Mouse (Mus musculus) MN1 (cell line): ENCODE data around the gene Stx1a.

ENCODE experiments used
- DNase-seq: peaks from one replicate; pipeline ENCODE4 v3.0.0-alpha.2; 2016; ENCODE audit warnings: low spot score

Stx1a gene

DNA sequence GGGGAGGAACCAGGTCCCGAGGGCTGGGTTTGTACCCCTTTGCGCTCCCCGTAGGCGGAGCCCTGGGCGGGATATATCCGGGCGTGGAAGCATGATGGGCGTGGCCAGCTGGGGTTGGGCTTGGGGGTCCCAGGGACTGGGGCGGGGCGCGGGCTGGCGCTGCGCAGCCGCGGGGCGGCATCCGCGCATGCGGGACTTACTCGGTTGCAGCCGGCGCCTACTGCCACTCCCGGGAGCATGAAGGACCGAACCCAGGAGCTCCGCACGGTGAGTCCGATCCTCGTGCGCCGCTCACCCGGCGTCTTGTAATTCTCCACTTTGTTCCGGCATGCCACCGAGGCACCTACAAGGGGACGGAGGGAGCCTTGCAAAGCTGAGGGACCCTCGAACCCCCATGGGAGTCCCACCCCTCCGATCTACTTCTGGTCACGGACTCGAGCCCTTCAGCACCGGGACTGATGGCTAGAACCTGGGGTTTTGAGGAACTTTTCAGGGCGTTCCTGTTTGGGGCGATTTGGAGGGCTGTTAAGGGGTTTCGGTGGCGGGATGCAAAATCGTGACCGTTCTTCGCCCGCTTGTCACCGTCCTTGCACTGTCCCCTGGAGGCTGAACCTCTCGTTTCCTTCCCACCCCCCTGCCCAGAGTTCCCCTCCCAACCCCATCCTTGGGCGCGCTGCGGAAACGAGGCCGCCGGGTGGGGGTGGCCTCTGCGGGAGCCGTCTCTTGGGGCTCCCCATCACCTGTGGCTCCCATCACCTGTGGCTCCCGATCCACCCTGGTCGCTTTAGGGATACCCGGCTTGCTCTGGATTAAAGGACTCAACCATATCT is at the start of gene Stx1a:
Gene Stx1a (plus strand): TSS at position 139 of the 830 bp plus-strand sequence.
- DNase-seq = peak; percentile 92

DNA sequence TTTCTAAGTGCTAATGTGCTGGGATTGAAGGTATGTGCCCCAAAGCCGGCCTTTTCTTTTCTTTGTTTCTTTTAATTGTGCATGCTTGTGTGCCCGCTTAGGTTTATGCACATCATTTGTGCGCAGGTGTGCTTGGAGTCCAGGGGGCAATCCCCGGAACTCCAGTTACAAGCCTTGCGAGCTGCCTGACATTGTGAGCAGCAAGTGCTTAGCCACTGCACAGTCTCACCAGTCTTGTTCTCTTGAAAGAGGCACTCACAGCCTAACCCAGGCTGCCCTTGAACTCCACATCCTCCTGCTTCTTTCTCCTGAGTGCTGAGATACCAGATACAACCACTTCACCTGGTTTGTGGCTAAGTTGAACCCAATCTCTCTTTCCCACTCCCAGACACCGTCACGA is 49.8 kb upstream of the Stx1a start:
- DNase-seq = no peak

DNA sequence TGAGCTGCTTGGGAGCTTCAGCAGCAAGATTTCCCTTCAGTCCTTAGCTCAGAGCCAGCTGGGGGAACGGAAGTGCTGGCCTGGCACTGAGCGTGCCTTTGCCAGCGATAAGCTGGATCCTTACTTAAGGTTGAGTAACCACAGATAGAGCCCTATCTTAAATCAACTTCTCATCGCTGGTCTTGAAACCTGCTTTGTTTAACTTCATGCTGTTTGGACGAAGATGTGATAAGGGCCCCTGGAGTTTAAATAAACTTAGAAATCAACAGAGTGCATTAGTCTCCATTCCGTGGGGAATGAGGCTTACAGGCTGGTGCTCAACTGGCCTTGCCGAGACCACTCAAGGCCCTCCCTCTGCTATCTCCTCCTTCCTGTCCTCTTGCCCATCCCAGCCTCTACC is 49.0 kb upstream of the Stx1a start:
- DNase-seq = no peak

GRCm38 (mm10) chr5:134974921-134975320 is 48.4 kb upstream of the Stx1a start:
- no peak for DNase-seq

GRCm38 (mm10) chr5:134976164-134976563 is 47.1 kb upstream of the Stx1a start:
- DNase-seq = no peak

DNA sequence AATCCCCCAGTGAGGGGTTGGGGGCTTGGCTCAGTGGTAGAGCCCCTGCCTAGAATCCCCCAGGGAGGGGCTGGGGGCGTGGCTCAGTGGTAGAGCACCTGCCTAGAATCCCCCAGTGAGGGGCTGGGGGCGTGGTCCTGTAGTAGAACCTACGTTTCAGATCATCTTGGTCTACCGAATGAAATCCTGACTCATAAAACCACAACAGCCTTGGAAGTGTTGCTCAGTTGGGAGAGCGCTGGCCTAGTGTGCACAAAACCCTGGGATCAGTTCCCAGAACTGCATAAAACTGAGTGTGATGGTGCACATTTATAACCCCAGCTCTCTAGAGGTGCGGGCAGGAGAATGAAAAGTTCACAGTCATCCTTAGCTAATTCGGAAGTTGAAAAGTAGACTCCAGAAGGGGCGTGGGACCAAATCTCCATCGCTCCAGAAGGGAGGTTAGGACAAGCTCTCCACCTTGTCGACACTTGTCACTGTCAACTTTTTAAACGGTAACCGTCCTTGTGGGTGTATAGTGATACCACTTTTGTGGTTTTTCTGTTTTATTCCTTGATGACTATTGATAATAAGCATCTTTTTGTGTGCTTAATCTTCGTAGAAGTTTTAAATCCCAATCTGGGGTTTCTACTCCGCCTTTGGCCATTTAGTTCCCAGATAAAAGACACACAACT is 46.6 kb upstream of the Stx1a start:
- no peak for DNase-seq

DNA sequence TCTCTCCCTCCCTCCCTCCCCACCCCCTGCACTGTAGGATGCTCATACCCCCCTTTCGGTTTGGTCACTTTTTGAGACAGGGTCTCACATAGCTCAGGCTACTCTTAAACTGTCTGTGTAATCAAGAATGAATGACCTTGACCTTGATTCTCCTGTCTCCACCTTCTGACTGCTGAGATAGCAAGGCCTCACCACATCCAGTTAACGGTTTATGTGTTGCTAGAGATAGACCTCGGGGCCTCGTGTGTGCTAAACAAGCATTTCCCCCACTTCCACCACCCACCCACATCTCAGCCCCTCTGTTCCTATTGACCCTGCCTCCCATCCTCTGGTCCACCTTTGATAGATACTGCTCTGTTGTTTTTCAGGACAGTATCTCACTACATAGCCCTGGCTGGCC is 45.4 kb upstream of the Stx1a start:
- no peak for DNase-seq

GRCm38 (mm10) chr5:134981149-134981548 is 42.1 kb upstream of the Stx1a start:
- no peak for DNase-seq

DNA sequence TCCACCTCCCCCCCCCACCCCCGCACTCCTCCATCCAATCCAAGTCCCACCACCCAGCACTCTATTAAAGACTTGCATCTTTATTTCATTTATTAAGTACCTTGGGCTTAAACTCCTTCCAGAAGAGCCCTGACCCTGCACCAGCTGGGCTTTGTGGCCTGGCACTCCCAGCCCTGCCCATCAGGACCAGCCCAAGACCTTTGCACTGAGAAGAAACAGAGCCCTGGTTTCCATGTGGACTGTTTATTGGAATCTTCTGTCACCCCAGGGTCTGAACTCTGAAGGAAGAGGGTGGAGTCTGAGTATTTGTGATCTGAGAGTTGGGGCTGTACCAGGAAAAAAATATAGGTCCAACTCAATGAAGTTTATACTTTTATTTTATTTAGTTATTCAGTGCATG is 40.2 kb upstream of the Stx1a start:
- DNase-seq = peak; percentile 65

DNA sequence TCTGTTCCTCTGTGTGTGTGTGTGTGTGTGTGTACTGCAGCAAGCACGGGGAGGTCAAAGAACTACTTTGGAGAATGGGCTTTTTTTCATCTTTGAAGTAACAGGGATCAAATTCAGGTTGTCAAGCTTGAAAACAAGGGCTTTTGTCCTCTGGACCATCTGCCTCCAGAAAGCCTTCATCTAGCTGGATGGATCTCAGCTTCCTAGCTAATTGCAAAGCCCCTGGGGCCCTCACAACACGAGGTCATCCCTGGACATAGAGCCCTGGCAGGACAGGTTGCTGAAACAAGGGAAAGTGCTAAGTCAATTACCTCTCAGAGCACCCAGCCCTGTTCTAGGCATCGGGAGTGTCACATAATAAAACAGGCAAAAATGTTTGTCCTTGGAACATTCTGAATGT is 39.5 kb upstream of the Stx1a start:
- DNase-seq = peak; percentile 51

DNA sequence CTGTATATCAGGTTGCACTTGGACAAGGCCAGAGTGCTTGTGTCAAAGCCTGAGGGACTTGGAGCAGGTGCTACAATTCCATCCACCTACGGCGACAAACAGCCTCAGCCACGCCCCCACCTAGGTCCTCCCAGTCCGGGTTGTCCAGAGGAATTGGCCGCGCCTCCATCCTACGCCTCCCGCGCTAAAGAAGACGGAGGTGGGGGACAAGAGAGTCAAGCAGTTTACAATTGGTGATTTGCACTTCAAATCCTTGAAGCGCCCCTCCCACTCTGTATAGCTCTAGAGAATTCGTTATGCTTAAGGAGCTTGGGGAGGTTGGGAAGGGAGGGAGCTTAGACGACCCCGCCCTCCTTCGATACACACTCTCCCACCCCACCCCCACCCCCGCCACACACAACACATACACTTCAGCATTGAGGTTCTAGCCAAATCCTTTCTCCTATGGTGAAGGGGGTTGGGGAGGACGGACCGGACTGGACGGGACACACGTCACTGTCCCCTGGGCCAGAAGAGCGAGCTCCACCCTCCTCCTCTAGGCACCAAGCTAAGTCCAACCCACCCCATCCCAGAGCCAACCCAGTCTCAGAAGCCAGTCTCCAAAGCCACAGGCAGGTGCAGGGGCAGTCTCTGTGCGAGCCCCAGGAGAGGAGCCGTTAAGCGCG is 37.5 kb upstream of the Stx1a start, which contains the start of gene Cldn3:
Gene Cldn3 (plus strand): TSS at position 582 of the 665 bp plus-strand sequence.
- DNase-seq = no peak

DNA sequence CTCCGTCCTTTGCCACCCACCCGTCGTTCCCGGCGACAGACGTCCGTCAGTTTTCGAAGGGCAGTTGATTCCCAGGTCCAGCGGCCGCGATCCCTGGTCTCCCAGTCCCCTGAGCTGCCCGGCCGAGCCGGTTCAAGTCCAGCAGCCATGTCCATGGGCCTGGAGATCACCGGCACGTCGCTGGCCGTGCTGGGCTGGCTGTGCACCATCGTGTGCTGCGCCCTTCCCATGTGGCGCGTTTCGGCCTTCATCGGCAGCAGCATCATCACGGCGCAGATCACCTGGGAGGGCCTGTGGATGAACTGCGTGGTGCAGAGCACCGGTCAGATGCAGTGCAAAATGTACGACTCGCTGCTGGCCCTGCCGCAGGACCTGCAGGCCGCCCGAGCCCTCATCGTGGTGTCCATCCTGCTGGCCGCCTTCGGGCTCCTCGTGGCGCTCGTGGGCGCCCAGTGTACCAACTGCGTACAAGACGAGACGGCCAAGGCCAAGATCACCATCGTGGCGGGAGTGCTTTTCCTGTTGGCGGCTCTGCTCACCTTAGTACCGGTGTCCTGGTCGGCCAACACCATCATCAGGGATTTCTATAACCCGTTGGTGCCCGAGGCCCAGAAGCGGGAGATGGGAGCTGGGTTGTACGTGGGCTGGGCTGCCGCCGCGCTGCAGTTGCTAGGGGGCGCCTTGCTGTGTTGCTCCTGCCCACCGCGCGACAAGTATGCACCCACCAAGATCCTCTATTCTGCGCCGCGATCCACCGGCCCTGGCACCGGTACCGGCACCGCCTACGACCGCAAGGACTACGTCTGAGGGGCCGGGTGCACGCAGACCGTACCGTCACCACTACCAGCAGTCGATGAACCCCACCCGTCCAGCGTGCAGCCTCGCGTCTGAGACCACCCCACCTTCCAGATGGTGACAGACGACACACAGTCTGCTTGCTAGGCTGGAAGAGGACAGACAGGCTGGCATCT is 36.7 kb upstream of the Stx1a start:
- no peak for DNase-seq

GRCm38 (mm10) chr5:134989166-134989565 is 34.1 kb upstream of the Stx1a start:
- no peak for DNase-seq

GRCm38 (mm10) chr5:134989741-134990140 is 33.5 kb upstream of the Stx1a start:
- no peak for DNase-seq

GRCm38 (mm10) chr5:134992566-134992965 is 30.7 kb upstream of the Stx1a start:
- DNase-seq = no peak

GRCm38 (mm10) chr5:134998359-134998758 is 24.9 kb upstream of the Stx1a start:
- no peak for DNase-seq

- no peak for DNase-seq
Measured at GRCm38 (mm10) chr5:134999797-135000196, 23.5 kb upstream of the Stx1a start.

GRCm38 (mm10) chr5:135000751-135001150 is 22.5 kb upstream of the Stx1a start:
- DNase-seq = no peak

- DNase-seq = no peak
Measured at GRCm38 (mm10) chr5:135001309-135001708, 22.0 kb upstream of the Stx1a start.

- no peak for DNase-seq
Measured at GRCm38 (mm10) chr5:135002151-135002550, 21.1 kb upstream of the Stx1a start.

- no peak for DNase-seq
Measured at GRCm38 (mm10) chr5:135007802-135008571, 15.3 kb upstream of the Stx1a start.
